Mouse (Mus musculus) kidney, embryonic 15.5 days (tissue): ENCODE results near the gene Ntmt1. TPM values are rescaled to one million over a fixed set of nuclear protein-coding genes. Genes with fewer than 3 reads are reported as not detected.

ENCODE experiments used
- ATAC-seq: fragments of 200-750 bp; cut with Nextera tagmentation; replicated peaks from 2 replicates; pipeline ENCODE4 v1.8.0; 2017; ENCODE audit warnings: moderate TSS enrichment; ENCODE audit not compliant: low FRiP score
- H3K27ac ChIP-seq: fragments of 300-500 bp; sonication (generic); 2 replicates; pipeline ENCODE4 v1.5.1; 2015; ENCODE audit warnings: mild to moderate bottlenecking, inconsistent platforms
- H3K27me3 ChIP-seq: fragments of 300-500 bp; sonication (generic); 2 replicates; pipeline ENCODE4 v1.6.1; 2015; ENCODE audit warnings: inconsistent platforms
- H3K36me3 ChIP-seq: fragments of 300-500 bp; sonication (generic); 2 replicates; pipeline ENCODE4 v1.6.1; 2015; ENCODE audit warnings: inconsistent platforms
- H3K4me1 ChIP-seq: fragments of 300-500 bp; sonication (generic); 2 replicates; pipeline ENCODE4 v1.6.1; 2015; ENCODE audit warnings: inconsistent platforms
- H3K4me2 ChIP-seq: fragments of 300-500 bp; sonication (generic); 2 replicates; pipeline ENCODE4 v1.6.1; 2015; ENCODE audit warnings: moderate library complexity, mild to moderate bottlenecking, inconsistent platforms
- H3K4me3 ChIP-seq: fragments of 300-500 bp; sonication (generic); replicated peaks from 2 replicates; pipeline ENCODE4 v1.5.1; 2015; ENCODE audit warnings: mild to moderate bottlenecking, inconsistent platforms
- H3K9ac ChIP-seq: fragments of 300-500 bp; sonication (generic); 2 replicates; pipeline ENCODE4 v1.6.1; 2015; ENCODE audit warnings: mild to moderate bottlenecking, inconsistent platforms
- H3K9me3 ChIP-seq: fragments of 300-500 bp; sonication (generic); replicated peaks from 2 replicates; pipeline ENCODE4 v1.6.1; 2016; ENCODE audit warnings: inconsistent platforms
- WGBS: fragments of 180-500 bp; shearing (Covaris S2); methylation state at CpG from one replicate; pipeline ENCODE4 v1.1.7; 2015; ENCODE audit warnings: mixed read lengths; 5-methylcytosine and 5-hydroxymethylcytosine counted together
- polyA plus RNA-seq: library from polyadenylated mRNA; unstranded; fragments of >200 nt; fragmentation: Nextera tagmentation; extraction: Ambion mirVana; gene quantifications from 2 replicates; pipeline ENCODE4 v1.2.1, GENCODE M21; 2015

The Ntmt1 gene
- polyA plus RNA-seq, 1 experiment from 2014 or later, result 96.6 TPM

DNA sequence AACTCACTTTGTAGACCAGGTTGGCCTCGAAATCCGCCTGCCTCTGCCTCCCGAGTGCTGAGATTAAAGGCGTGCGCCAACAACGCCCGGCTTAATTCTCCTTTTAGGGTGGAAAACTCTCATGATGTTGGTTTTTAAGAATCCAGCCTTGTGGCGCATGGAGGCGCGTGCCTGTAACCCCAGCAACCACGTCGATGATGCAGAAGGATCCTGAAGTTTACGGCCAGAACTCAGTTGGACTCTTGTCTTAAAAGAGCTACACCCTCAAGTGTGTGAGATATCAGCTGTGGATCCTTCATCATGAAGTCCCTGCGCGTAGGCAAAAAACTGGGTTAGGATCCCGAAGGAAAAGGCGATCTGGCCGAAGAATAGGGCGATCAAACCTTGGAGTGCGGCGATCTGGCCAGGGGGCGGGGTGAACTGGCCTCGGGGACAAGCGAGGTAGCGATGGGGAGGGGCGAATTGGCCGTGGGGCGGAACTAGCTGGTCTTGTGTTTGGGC is 429 bp upstream of the Ntmt1 start:
- Histone ChIP-seq H3K36me3 (peaks cover 8% of the 10 kb centered on the region; the same call in 1 of the 2 replicates), H3K4me3 (peak overlapping the region; percentile 81), H3K4me1 (peaks cover 43% of the 10 kb centered on the region), H3K27me3 (peaks cover under 1% of the 10 kb centered on the region; the same call in 1 of the 2 replicates), H3K27ac (peak overlapping the region; percentile 82), H3K9ac (peak overlapping the region; percentile 51), H3K9me3 (no peaks in the 10 kb centered on the region), H3K4me2 (peak overlapping the region; percentile 88)
- no peak; the same call in 1 of the 2 replicates for ATAC-seq
- WGBS, result 10% methylated on average over 28 of the region's 28 CpGs

GRCm38 (mm10) chr2:30808296-30808655 is 650 bp downstream of the Ntmt1 start:
- 3% methylated on average over 10 of the region's 10 CpGs for WGBS
- Histone ChIP-seq H3K36me3 (peaks cover 19% of the 10 kb centered on the region), H3K27me3 (no peaks in the 10 kb centered on the region), H3K4me2 (peak overlapping the region; percentile 88), H3K9ac (peak overlapping the region; percentile 91), H3K27ac (peak overlapping the region; percentile 85; the same call in 1 of the 2 replicates), H3K4me1 (peaks cover 37% of the 10 kb centered on the region), H3K4me3 (peak overlapping the region; percentile 81), H3K9me3 (no peaks in the 10 kb centered on the region)
- ATAC-seq, result no peak

DNA sequence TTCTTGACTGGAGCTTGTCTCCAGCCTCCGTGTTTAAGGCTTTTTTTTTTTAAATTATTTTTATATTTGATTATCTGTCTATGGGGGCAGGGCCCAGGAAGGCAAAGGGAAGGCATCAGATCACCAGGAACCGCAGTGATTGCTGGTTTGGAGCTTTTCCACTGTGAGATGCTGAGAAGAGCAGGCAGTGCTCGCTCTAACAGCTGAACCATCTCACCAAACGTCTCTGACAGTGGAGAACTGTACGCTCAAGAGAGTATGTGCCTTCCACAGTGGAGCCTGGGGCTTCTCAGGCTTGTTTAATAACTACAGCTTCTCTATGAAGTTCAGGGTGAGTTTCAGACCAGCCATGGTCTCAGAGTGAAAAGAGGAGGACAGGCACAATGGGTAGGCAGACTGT is 1.9 kb downstream of the Ntmt1 start:
- WGBS, result 55% methylated on average over 5 of the region's 5 CpGs
- Histone ChIP-seq H3K4me2 (peak overlapping the region; percentile 88), H3K4me1 (peaks cover 32% of the 10 kb centered on the region), H3K27me3 (no peaks in the 10 kb centered on the region), H3K4me3 (no peak overlapping the region; the same call in 1 of the 2 replicates), H3K27ac (no peak overlapping the region; the same call in 1 of the 2 replicates), H3K9ac (no peak overlapping the region), H3K9me3 (no peaks in the 10 kb centered on the region), H3K36me3 (peaks cover 31% of the 10 kb centered on the region)
- no peak for ATAC-seq

GRCm38 (mm10) chr2:30810573-30810972 is 2.9 kb downstream of the Ntmt1 start:
- Histone ChIP-seq H3K9ac (no peak overlapping the region), H3K4me2 (no peak overlapping the region), H3K4me3 (no peak overlapping the region), H3K36me3 (peaks cover 42% of the 10 kb centered on the region), H3K4me1 (peaks cover 32% of the 10 kb centered on the region), H3K27me3 (no peaks in the 10 kb centered on the region), H3K27ac (no peak overlapping the region), H3K9me3 (no peaks in the 10 kb centered on the region)
- no peak for ATAC-seq
- WGBS, result 62% methylated on average over 7 of the region's 7 CpGs

- no peak for ATAC-seq
- WGBS, result 96% methylated on average over 1 of the region's 1 CpGs
- Histone ChIP-seq H3K4me1 (peaks cover 11% of the 10 kb centered on the region; the same call in 1 of the 2 replicates), H3K9ac (no peak overlapping the region), H3K27ac (no peak overlapping the region), H3K4me3 (no peak overlapping the region), H3K27me3 (no peaks in the 10 kb centered on the region), H3K4me2 (no peak overlapping the region), H3K36me3 (peaks cover 83% of the 10 kb centered on the region), H3K9me3 (peaks cover 3% of the 10 kb centered on the region; the same call in 1 of the 2 replicates)
These were observed 8.8 kb downstream of the Ntmt1 start for GRCm38 (mm10) chr2:30816383-30816782.

DNA sequence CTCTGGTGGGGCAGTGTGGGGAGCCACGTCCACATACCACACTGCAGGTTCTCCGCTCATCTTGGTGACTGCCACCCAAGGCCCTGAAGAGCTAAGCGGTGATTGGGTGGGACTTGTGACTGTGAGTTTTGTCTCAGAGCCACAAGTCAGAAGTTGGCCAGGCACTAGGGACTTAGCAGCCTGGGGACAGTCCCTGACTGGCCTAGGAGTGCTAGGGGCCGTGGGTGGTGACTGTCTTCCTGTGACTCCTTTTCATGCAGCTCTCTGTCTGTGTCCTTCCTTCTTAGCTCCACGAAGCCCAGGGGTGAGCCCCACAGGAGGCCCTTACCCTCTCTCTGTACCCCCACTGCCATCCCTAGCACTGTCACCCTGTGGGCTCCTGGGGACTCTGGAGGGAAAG is 12.2 kb downstream of the Ntmt1 start:
- 93% methylated on average over 5 of the region's 5 CpGs for WGBS
- no peak overlapping the region for H3K4me2 ChIP-seq
- peaks cover 3% of the 10 kb centered on the region; the same call in 1 of the 2 replicates for H3K9me3 ChIP-seq
- no peak overlapping the region for H3K9ac ChIP-seq
- H3K4me1 ChIP-seq, result peaks cover 32% of the 10 kb centered on the region
- ATAC-seq, result no peak
- peaks cover 86% of the 10 kb centered on the region for H3K36me3 ChIP-seq
- H3K27me3 ChIP-seq, result no peaks in the 10 kb centered on the region
- H3K4me3 ChIP-seq, result no peak overlapping the region
- H3K27ac ChIP-seq, result no peak overlapping the region

- Histone ChIP-seq H3K9me3 (peaks cover 3% of the 10 kb centered on the region; the same call in 1 of the 2 replicates), H3K27ac (no peak overlapping the region)
These were observed 13.4 kb downstream of the Ntmt1 start for GRCm38 (mm10) chr2:30821073-30821472.

DNA sequence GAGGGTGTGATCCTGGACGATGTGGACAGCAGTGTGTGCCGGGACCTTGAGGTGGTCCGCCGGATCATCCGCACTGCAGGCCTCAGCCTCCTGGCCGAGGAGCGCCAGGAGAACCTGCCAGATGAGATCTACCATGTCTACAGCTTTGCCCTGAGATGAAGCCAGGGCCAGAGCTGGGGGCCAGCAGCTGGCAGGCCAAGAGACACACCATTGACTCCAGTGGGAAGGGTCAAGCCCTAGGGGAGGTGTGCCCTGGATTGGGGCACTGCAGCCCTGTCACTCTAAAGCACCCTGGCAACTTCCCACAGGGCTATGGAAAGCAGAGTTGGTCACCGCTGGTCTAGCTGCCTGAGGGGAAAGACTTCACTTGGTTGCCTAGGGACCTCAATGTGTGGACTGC is 14.8 kb downstream of the Ntmt1 start:
- H3K36me3 ChIP-seq, result peaks cover 83% of the 10 kb centered on the region
- H3K9ac ChIP-seq, result no peak overlapping the region
- 0 out of 2 replicates have a peak overlapping the region, but pooled peaks have one; percentile 69 for H3K27ac ChIP-seq
- H3K4me2 ChIP-seq, result no peak overlapping the region
- no peak overlapping the region for H3K4me3 ChIP-seq
- no peak for ATAC-seq
- H3K9me3 ChIP-seq, result peaks cover 3% of the 10 kb centered on the region; the same call in 1 of the 2 replicates
- H3K27me3 ChIP-seq, result no peaks in the 10 kb centered on the region
- H3K4me1 ChIP-seq, result peaks cover 42% of the 10 kb centered on the region
- 90% methylated on average over 8 of the region's 8 CpGs for WGBS

More at GRCm38 (mm10) chr2:30821073-30821472, 13.4 kb downstream of the Ntmt1 start:
- Histone ChIP-seq H3K4me3 (no peak overlapping the region), H3K4me2 (no peak overlapping the region), H3K4me1 (peaks cover 32% of the 10 kb centered on the region), H3K27me3 (no peaks in the 10 kb centered on the region), H3K36me3 (peaks cover 86% of the 10 kb centered on the region), H3K9ac (no peak overlapping the region)
- ATAC-seq, result no peak
- 90% methylated on average over 3 of the region's 3 CpGs for WGBS

GRCm38 (mm10) chr2:30823385-30824153 is 15.9 kb downstream of the Ntmt1 start:
- Histone ChIP-seq H3K36me3 (peaks cover 78% of the 10 kb centered on the region), H3K9ac (no peak overlapping the region), H3K4me1 (peaks cover 40% of the 10 kb centered on the region), H3K4me2 (no peak overlapping the region), H3K27me3 (no peaks in the 10 kb centered on the region), H3K9me3 (peaks cover 3% of the 10 kb centered on the region; the same call in 1 of the 2 replicates), H3K27ac (peak overlapping the region; percentile 69), H3K4me3 (no peak overlapping the region)
- WGBS, result 63% methylated on average over 13 of the region's 13 CpGs
- peak; percentile 66 for ATAC-seq

- Histone ChIP-seq H3K4me2 (peak overlapping the region; percentile 90), H3K9me3 (no peaks in the 10 kb centered on the region), H3K4me3 (peak overlapping the region; percentile 87), H3K27me3 (no peaks in the 10 kb centered on the region), H3K36me3 (peaks cover 45% of the 10 kb centered on the region), H3K9ac (peak overlapping the region; percentile 92), H3K4me1 (peaks cover 40% of the 10 kb centered on the region), H3K27ac (peak overlapping the region; percentile 78)
- WGBS, result 33% methylated on average over 26 of the region's 26 CpGs
- ATAC-seq, result no peak; the same call in 1 of the 2 replicates
These were observed 19.5 kb downstream of the Ntmt1 start for GRCm38 (mm10) chr2:30826825-30827748.

DNA sequence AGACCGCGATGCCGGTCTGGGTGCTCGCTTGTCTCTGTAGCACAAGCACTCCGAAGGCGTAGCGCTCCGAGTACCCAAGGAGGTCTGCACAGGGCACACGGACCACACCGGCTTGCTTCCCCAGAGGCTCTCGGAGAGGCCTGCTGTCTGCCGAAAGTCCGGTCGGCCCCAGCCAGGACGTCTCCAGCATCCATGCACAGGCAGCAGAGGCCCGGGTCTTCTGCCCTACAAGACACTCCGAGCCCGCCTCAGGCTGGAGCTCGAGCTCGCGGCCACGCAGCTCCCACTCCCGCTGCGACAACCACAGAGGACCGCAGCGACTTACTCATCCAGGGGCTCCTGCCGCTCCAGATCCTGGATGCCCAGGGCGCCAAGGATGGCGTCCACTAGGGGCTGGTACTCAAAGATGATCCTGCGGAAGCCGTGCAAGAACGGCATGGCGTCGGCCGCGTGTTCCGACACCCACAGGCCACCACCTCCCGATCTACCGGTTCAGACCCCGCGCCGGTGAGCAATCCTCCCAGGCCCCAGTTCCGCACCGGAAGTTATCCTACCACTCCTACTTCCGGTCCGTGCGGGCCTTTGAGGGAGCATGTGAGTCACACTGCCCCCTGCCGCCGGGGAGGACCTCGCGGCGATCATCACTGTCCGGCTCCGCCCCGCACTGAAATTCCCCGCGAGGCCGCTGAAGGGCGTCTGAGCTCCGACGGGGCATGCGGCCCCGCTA is 20.3 kb downstream of the Ntmt1 start:
- Histone ChIP-seq H3K36me3 (peaks cover 37% of the 10 kb centered on the region), H3K9ac (peak overlapping the region; percentile 92), H3K4me3 (peak overlapping the region; percentile 87), H3K4me2 (peak overlapping the region; percentile 90), H3K27me3 (no peaks in the 10 kb centered on the region), H3K4me1 (peaks cover 33% of the 10 kb centered on the region), H3K27ac (peak overlapping the region; percentile 78), H3K9me3 (no peaks in the 10 kb centered on the region)
- under 1% methylated on average over 63 of the region's 63 CpGs for WGBS
- ATAC-seq, result peak; percentile 82
